Mouse (Mus musculus): ENCODE measurements around the gene Mepe.
A peak's percentile ranks its signal among the peaks of the same experiment; 100 is the strongest.

Gene Mepe

DNA sequence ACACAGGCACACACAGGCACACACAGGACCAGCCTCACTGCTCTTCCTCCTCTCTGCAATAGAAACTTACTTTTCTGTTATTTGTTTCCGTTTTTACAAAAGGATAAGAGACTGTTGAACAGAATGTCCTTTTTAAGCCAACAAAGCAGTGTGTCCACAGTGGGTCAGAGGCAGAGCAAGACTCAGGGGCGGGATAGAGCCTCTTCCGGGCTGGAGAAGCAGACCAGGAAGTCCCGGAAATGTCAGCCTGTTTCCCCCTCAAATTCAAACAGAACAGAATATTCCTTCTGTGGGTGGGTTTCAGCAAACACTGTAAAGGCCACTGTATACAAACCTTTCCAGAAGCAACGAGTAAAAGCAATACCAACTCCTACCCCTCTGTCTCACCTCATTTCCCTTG, 26.7 kb downstream of the Mepe start:
- DNase-seq (ENCODE audit: low spot score in 2 of 2): no peak

DNA sequence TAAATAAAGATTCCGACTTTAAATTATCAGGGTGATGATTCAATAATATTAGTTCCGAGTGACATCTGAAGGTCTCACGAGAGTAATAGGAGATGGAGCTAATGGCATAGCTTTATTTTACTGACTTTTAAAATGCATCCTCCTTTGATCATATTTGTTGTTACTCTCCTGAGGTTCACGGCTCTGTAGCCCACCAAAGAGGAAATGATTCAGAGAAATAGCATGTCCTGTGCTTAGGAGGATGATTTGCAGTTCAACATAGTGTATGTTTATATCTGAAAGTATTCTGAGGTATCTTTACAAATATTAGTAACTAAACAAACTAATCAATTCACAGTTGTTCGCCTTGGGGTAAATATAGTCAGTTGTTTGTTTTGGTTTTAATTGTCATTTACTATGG, 32.4 kb downstream of the Mepe start:
- no peak for DNase-seq (ENCODE audit: low spot score in 2 of 2)

DNA sequence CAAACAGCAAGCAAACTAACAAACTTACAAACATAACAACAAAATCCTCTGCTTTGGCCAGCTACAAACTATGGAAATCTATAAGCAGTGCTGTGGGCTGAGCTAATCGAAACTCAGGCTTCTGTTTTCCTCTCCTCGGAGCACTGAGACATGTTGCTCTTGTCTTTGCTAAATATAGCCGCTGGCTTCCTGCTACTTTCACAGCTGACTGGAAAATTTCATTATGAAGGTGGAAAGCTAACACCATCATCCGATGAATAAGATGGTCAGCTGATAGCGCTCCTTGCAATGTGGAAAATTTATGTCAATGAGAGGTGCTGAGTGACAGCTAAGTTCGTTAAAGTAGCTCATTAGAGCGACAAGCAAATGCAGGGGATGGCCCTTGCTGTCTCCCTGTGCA, 33.5 kb downstream of the Mepe start:
- peak in 1 of 2 experiments; percentile 42 for DNase-seq (ENCODE audit: low spot score in 2 of 2)

DNA sequence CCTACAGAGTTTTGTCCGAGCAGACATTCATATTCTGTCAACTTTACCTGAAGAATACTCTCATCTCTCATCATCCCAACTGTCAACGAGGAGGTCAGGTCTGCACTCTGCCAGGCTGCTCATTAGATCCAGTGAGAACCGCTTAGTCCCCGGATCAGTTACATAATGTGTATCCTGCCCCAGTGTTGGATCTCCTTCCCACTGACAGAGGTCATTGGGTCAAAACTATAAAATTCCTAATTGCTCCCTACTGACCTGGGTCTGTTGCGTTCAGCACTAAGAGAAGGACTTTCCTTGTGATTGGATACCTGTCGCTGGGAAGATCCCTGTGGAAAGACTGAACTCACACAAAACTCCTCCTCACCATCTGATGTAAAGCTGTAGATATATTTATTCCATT, 34.1 kb downstream of the Mepe start:
- no peak for DNase-seq (ENCODE audit: low spot score in 2 of 2)

DNA sequence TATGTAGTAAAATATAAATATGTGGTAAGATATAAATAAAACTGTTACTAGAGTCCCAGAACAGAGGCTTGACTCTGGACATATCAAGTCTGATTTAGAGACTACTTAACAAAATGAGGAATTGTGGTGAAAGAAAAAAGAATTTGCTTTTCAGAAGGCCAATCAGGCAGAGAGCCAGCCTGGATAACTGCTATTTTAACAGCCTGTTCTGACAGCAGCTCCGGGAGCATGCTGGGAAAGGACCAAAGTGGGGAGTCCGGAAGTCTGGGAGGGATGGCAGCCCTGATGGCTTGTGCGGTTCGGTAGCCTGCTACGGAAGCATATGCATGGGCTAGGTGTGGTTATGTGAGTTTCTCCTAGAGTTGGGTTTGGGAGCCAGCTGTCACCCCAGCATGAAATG, 45.5 kb downstream of the Mepe start:
- no peak for DNase-seq (ENCODE audit: low spot score in 2 of 2)

DNA sequence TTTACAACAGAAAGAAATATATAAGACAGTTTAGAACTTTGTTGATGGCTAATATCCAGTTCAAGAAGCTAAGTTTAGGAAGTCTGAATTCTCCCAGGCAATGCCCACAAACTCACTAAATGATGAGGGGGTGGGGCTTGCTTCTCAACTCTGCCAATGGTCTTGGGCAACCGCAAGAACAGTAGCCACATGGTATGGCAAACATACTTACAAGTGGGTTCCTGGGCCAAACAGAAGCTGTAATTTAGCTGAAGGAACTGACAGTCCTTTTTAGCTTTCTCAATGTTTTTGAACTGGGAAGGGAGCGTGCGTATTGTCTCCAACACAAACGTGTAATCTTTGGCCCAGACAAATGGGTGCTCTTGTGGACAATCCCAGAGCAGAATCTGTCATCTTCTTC, 46.2 kb downstream of the Mepe start:
- no peak for DNase-seq (ENCODE audit: low spot score in 2 of 2)

GRCm38 (mm10) chr5:104373648-104374307, 48.6 kb downstream of the Mepe start:
- DNase-seq (ENCODE audit: low spot score in 2 of 2): no peak

DNA sequence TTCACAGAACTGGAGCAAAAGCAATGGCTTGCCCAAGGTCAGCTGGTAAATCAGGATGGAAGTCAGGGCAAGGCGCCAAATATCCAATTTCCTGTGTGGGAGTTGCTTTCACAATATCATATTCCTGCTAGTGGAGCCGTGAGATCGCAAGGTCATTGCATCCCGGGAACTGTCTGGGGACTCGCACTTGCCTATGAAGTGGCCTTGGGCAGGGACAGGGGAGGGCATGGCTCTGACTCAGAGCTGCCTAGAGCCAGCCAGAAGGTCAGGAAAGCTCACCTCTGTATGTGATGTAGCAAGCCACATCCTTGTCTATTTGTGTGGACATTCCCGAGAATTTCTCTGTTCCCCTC, 49.2 kb downstream of the Mepe start:
- DNase-seq (ENCODE audit: low spot score in 2 of 2): no peak

- no peak for DNase-seq (ENCODE audit: low spot score in 2 of 2)
These were observed 50.0 kb downstream of the Mepe start for GRCm38 (mm10) chr5:104375132-104375531.

DNA sequence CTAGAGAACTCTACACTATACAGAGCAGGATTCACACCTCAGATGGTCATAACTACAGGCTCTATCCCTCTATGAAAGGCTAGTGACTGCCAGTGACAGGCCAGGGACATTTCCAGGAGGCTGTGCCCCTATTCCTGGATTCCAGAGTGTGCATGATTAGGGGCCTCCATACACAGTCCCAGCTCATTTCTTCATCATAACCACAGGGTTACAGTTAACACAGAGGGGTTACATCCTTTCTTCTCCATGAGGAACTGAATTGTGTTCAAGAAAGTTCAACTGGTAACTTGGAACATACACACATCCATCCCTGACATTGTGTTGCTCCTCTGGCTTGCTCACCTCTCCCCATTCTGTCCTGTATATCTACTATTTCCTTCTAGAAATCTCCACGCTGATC, 51.8 kb downstream of the Mepe start:
- no peak for DNase-seq (ENCODE audit: low spot score in 2 of 2)

GRCm38 (mm10) chr5:104380574-104380973, 55.4 kb downstream of the Mepe start:
- no peak for DNase-seq (ENCODE audit: low spot score in 2 of 2)

- no peak for DNase-seq (ENCODE audit: low spot score in 2 of 2)
These were observed 56.5 kb downstream of the Mepe start for GRCm38 (mm10) chr5:104381671-104382070.

GRCm38 (mm10) chr5:104384540-104384939, 59.4 kb downstream of the Mepe start:
- no peak for DNase-seq (ENCODE audit: low spot score in 2 of 2)

DNA sequence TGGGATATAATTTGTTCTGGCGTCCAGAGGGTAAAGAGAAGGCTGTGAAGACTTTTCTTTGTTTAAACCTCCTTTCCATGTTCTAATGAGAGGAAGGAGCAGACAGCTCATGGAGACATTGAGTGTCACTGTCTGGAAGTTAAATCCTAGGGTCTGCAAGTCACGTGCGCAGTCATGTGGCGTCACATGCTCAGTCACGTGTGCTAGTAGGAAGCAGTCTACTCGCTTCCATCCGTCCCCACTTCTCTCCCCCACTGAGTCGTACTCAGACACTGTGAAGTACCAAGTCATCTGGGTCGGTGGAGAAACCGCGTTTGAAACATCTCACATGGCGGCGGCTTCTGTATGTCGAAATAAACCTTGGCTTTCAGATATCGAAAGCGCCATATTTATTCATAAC, 60.4 kb downstream of the Mepe start:
- no peak for DNase-seq (ENCODE audit: low spot score in 2 of 2)

- no peak for DNase-seq (ENCODE audit: low spot score in 2 of 2)
These were observed 61.8 kb downstream of the Mepe start for GRCm38 (mm10) chr5:104386908-104387307.

Data from right cerebral cortex, postnatal 36 days (tissue).